Mouse (Mus musculus): ENCODE data around the gene Amy2a3.
"Not testable (repeated sequence)": the region's sequence is repeated elsewhere in the genome, so short reads cannot be mapped to it uniquely, and the experiment has no call there.

- TF ChIP-seq POLR2A (IDR thresholded peaks at IDR 0.05; ENCODE audit: control insufficient read depth, low read depth, low read length); CTCF (IDR thresholded peaks at IDR 0.05; ENCODE audit: control insufficient read depth, insufficient read depth, insufficient replicate concordance, low read depth, low read length): not testable (repeated sequence)
Observed at GRCm38 (mm10) chr3:113279586-113279985, 44.3 kb downstream of the Amy2a3 start.

Data from testis, adult 2 months (tissue).